Mouse (Mus musculus) midbrain, postnatal 0 days (tissue): ENCODE results near the gene Gm28539. TPM values are rescaled to one million over a fixed set of nuclear protein-coding genes. Genes with fewer than 3 reads are reported as not detected.

Experiments
- ATAC-seq: fragments of 200-750 bp; cut with Nextera tagmentation; 2 replicates; pipeline ENCODE4 v1.8.0; 2017; ENCODE audit warnings: moderate number of reproducible peaks, mild to moderate bottlenecking, moderate TSS enrichment, moderate library complexity; ENCODE audit not compliant: low FRiP score
- DNase-seq: peaks from one replicate; pipeline ENCODE4 v3.0.0-alpha.2; 2015; ENCODE audit warnings: low spot score
- H3K27ac ChIP-seq: fragments of 300-500 bp; sonication (generic); 2 replicates; pipeline ENCODE4 v1.5.1; 2014; ENCODE audit warnings: low read depth, mild to moderate bottlenecking, low read length, mixed read lengths
- H3K27me3 ChIP-seq: fragments of 300-500 bp; sonication (generic); 2 replicates; pipeline ENCODE4 v1.6.1; 2014; ENCODE audit warnings: low read length, control low read depth, mixed read lengths; ENCODE audit not compliant: insufficient read depth
- H3K36me3 ChIP-seq: fragments of 300-500 bp; sonication (generic); 2 replicates; pipeline ENCODE4 v1.6.1; 2014; ENCODE audit warnings: low read length, control low read depth, mixed read lengths; ENCODE audit not compliant: insufficient read depth
- H3K4me1 ChIP-seq: fragments of 300-500 bp; sonication (generic); 2 replicates; pipeline ENCODE4 v1.6.1; 2014; ENCODE audit warnings: mild to moderate bottlenecking, control low read depth, antibody characterized with exemption, low read length, mixed read lengths; ENCODE audit not compliant: insufficient read depth
- H3K4me2 ChIP-seq: fragments of 300-500 bp; sonication (generic); 2 replicates; pipeline ENCODE4 v1.6.1; 2014; ENCODE audit warnings: low read depth, mild to moderate bottlenecking, low read length, mixed read lengths; ENCODE audit not compliant: poor library complexity, severe bottlenecking
- H3K4me3 ChIP-seq: fragments of 300-500 bp; sonication (generic); 2 replicates; pipeline ENCODE4 v1.5.1; 2014; ENCODE audit warnings: low read depth, mild to moderate bottlenecking, low read length, moderate library complexity
- H3K9ac ChIP-seq: fragments of 300-500 bp; sonication (generic); replicated peaks from 2 replicates; pipeline ENCODE4 v1.6.1; 2014; ENCODE audit warnings: mild to moderate bottlenecking, low read length, moderate library complexity, mixed read lengths; ENCODE audit not compliant: poor library complexity, severe bottlenecking
- H3K9me3 ChIP-seq: fragments of 300-500 bp; sonication (generic); 2 replicates; pipeline ENCODE4 v1.6.1; 2016; ENCODE audit warnings: low read length, control low read depth
- CTCF ChIP-seq: IDR thresholded peaks from 2 replicates; pipeline ENCODE4 v1.5.1; 2016; ENCODE audit warnings: antibody characterized with exemption, mild to moderate bottlenecking
- WGBS: fragments of 180-500 bp; shearing (Covaris S2); extraction: QIAGEN DNeasy Blood & Tissue Kit; methylation state at CpG from one replicate; pipeline ENCODE4 v1.1.7; 2014; 5-methylcytosine and 5-hydroxymethylcytosine counted together
- polyA plus RNA-seq: library from polyadenylated mRNA; unstranded; fragments of >200 nt; fragmentation: Nextera tagmentation; extraction: Ambion mirVana; gene quantifications from 2 replicates; pipeline ENCODE4 v1.2.1, GENCODE M21; 2015
- total RNA-seq: library from RNA; depleted of rRNA; stranded (reverse); fragments of >200 nt; gene quantifications from 2 replicates; pipeline ENCODE4 v1.2.3, GENCODE M21; 2014

The Gm28539 gene
- total and polyA plus RNA-seq, 2 experiments from 2014 or later: 0.27 TPM; not detected in 1

- H3K36me3 ChIP-seq: no peaks in the 10 kb centered on the region
- no peak overlapping the region for H3K4me3 ChIP-seq
- no peaks in the 10 kb centered on the region for H3K4me1 ChIP-seq
- H3K4me2 ChIP-seq: no peak overlapping the region
- 90% methylated on average over 5 of the region's 5 CpGs for WGBS
- no peak for ATAC-seq
- no peak overlapping the region for H3K9ac ChIP-seq
- no peak for TF ChIP-seq CTCF
- H3K27ac ChIP-seq: no peak overlapping the region
- H3K27me3 ChIP-seq: no peaks in the 10 kb centered on the region
- no peak for DNase-seq
- H3K9me3 ChIP-seq: no peaks in the 10 kb centered on the region
Measured at GRCm38 (mm10) chr16:18798151-18798550, 38.2 kb upstream of the Gm28539 start.

DNA sequence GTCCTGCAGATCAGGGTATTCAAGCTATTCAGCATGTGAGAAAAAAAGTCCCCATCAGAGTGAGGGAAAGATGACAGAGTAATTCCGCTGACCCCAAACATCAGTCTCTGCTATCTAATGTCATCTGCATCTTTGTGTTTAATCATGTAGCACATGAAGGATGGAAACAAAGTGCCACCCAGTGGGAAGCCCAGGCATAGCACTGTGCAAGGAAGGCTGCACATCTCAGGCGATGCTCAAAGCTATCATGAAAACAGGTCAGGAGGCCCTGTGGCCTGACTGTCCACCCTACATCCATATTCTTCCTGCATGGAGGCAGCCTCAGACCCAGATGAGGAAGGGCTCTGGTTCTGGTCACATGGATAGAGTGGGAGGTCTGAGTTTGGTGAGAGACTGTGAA is 37.5 kb upstream of the Gm28539 start:
- peak; percentile 91 for TF ChIP-seq CTCF
- no peak overlapping the region for H3K4me3 ChIP-seq

GRCm38 (mm10) chr16:18805746-18806145 is 30.6 kb upstream of the Gm28539 start:
- 91% methylated on average over 2 of the region's 2 CpGs for WGBS
- ATAC-seq: no peak
- no peaks in the 10 kb centered on the region for H3K27me3 ChIP-seq
- H3K4me2 ChIP-seq: no peak overlapping the region
- no peaks in the 10 kb centered on the region for H3K36me3 ChIP-seq
- peak; percentile 36 for DNase-seq
- H3K27ac ChIP-seq: no peak overlapping the region
- H3K4me3 ChIP-seq: no peak overlapping the region
- no peaks in the 10 kb centered on the region for H3K9me3 ChIP-seq
- H3K9ac ChIP-seq: no peak overlapping the region
- TF ChIP-seq CTCF: no peak
- H3K4me1 ChIP-seq: no peaks in the 10 kb centered on the region

More for the DNA sequence above, 37.5 kb upstream of the Gm28539 start:
- no peaks in the 10 kb centered on the region for H3K27me3 ChIP-seq
- ATAC-seq (peak; percentile 42; the same call in 1 of the 2 replicates), DNase-seq (peak; percentile 70)
- no peaks in the 10 kb centered on the region for H3K9me3 ChIP-seq
- no peaks in the 10 kb centered on the region for H3K36me3 ChIP-seq
- no peak overlapping the region for H3K9ac ChIP-seq
- H3K27ac ChIP-seq: no peak overlapping the region
- H3K4me2 ChIP-seq: no peak overlapping the region
- no peaks in the 10 kb centered on the region for H3K4me1 ChIP-seq
- WGBS: 48% methylated on average over 2 of the region's 2 CpGs

DNA sequence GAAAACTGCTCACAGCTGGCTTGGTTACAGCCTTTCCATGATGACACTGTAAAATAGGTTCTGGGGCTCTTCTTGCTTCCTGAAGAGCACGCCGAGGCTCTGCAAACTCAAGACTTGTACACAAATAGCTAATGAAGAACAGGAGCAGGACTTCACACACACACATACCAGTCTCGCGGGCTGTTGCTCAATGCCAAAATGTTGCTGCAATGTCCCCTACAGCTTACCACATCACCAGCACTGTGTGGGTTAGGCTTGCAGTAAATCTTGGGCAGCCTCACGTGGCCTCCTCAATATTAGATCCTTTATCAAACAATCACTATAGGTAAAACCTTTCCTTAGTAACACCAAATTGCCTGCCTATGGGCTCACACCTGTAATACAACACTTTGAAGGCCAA is 27.4 kb upstream of the Gm28539 start:
- no peak overlapping the region for H3K27ac ChIP-seq
- ATAC-seq: no peak
- H3K4me2 ChIP-seq: no peak overlapping the region
- no peak for TF ChIP-seq CTCF
- DNase-seq: no peak
- 94% methylated on average over 5 of the region's 5 CpGs for WGBS
- no peaks in the 10 kb centered on the region for H3K36me3 ChIP-seq
- H3K9me3 ChIP-seq: no peaks in the 10 kb centered on the region
- no peak overlapping the region for H3K9ac ChIP-seq
- no peaks in the 10 kb centered on the region for H3K27me3 ChIP-seq
- H3K4me1 ChIP-seq: peaks cover 10% of the 10 kb centered on the region
- H3K4me3 ChIP-seq: no peak overlapping the region

GRCm38 (mm10) chr16:18811032-18811431 is 25.4 kb upstream of the Gm28539 start:
- 8% methylated on average over 5 of the region's 5 CpGs for WGBS
- peak overlapping the region; percentile 87 for H3K4me3 ChIP-seq
- H3K4me1 ChIP-seq: peaks cover 10% of the 10 kb centered on the region
- TF ChIP-seq CTCF: no peak
- no peak overlapping the region for H3K27ac ChIP-seq
- ATAC-seq (peak; percentile 4; the same call in 1 of the 2 replicates), DNase-seq (no peak)
- H3K4me2 ChIP-seq: peak overlapping the region; percentile 88
- H3K9me3 ChIP-seq: no peaks in the 10 kb centered on the region
- H3K9ac ChIP-seq: no peak overlapping the region
- no peaks in the 10 kb centered on the region for H3K27me3 ChIP-seq
- peaks cover 8% of the 10 kb centered on the region; the same call in 1 of the 2 replicates for H3K36me3 ChIP-seq

DNA sequence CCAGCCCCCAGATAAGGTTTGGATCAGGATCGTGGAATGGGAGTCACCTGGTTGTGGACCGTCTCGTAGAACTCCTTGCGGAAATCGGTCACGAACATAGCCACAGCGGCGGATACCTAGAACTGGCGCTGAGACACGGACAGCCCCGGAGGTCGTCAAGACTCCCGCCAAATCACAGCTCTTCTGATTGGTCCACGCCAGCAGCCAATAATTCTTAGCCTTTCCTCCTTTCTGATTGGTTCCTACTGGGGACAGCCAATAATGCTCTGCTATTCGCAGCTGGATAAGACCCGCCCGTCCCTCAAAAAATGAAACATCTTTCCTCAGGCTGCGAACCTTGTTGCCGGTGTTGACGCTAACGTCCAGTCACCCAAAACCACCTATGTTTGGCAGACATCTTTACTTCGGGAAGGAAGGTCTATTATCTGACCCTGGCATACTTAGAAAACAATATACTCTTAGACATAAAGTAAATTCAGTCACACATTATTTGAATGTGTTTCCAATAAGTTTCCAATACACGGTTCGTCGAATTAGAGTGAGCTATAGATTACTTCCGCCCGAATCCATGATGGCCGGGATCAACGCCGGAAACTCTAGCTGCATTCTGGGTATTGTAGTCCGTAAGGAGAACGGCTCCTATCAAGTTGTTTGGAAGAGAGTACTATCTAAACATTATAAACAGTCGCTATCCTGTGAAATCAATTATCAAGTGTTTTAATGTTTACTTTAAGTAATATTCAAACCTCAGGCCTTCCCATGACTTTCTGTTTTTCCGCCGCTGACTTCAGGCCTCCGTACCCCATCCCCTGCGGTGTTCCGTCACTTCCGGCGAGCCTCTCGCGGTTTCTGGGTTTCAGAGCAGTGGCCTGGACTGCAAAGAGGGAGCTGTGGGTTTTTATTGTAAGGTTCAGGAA is 24.7 kb upstream of the Gm28539 start, which contains the start of the genes Ufd1 and Cdc45:
Ufd1 (plus strand) TSS at position 312 of the 917 bp plus-strand sequence.
Cdc45 (minus strand) TSS at position 520 of the 917 bp plus-strand sequence.
- H3K36me3 ChIP-seq: peaks cover 13% of the 10 kb centered on the region; the same call in 1 of the 2 replicates
- under 1% methylated on average over 42 of the region's 42 CpGs for WGBS
- ATAC-seq: peak; percentile 97
- no peaks in the 10 kb centered on the region for H3K9me3 ChIP-seq
- peak within 1 kb of the TSS; percentile 65 for H3K27ac ChIP-seq
- DNase-seq: peak; percentile 98
- no peaks in the 10 kb centered on the region for H3K27me3 ChIP-seq
- peak within 1 kb of the TSS; percentile 88 for H3K4me2 ChIP-seq
- no peak for TF ChIP-seq CTCF
- H3K9ac ChIP-seq: peak within 1 kb of the TSS; percentile 83
- peak within 1 kb of the TSS; percentile 87 for H3K4me3 ChIP-seq
- peaks cover 10% of the 10 kb centered on the region for H3K4me1 ChIP-seq
